Mouse (Mus musculus): ENCODE measurements around the gene A230072I06Rik.

- no peak for TF ChIP-seq GATA1 (IDR thresholded peaks at IDR 0.05; ENCODE audit: borderline replicate concordance, low read length)
- TF ChIP-seq FLI1 (IDR thresholded peaks at IDR 0.05; ENCODE audit: low read length) = no peak
Observed at GRCm38 (mm10) chr8:12260476-12261029, 18.1 kb upstream of the A230072I06Rik start.
